Mouse (Mus musculus) midbrain, embryonic 12.5 days (tissue): ENCODE measurements around the gene Fbxl17. TPM values are rescaled to one million over a fixed set of nuclear protein-coding genes. Genes with fewer than 3 reads are reported as not detected.
A peak's percentile ranks its signal among the peaks of the same experiment; 100 is the strongest.

ENCODE experiments used
- ATAC-seq: fragments of 200-750 bp; cut with Nextera tagmentation; 2 replicates; pipeline ENCODE4 v1.8.0; 2017; ENCODE audit warnings: low read depth, moderate TSS enrichment, moderate library complexity; ENCODE audit not compliant: low FRiP score
- H3K27ac ChIP-seq: fragments of 300-500 bp; sonication (generic); replicated peaks from 2 replicates; pipeline ENCODE4 v1.5.1; 2016; ENCODE audit warnings: mild to moderate bottlenecking
- H3K27me3 ChIP-seq: fragments of 300-500 bp; sonication (generic); 2 replicates; pipeline ENCODE4 v1.6.1; 2016; ENCODE audit warnings: mild to moderate bottlenecking
- H3K36me3 ChIP-seq: fragments of 300-500 bp; sonication (generic); 2 replicates; pipeline ENCODE4 v1.6.1; 2016
- H3K4me1 ChIP-seq: fragments of 300-500 bp; sonication (generic); 2 replicates; pipeline ENCODE4 v1.6.1; 2016
- H3K4me2 ChIP-seq: fragments of 300-500 bp; sonication (generic); replicated peaks from 2 replicates; pipeline ENCODE4 v1.6.1; 2016; ENCODE audit warnings: mild to moderate bottlenecking, moderate library complexity
- H3K4me3 ChIP-seq: fragments of 300-500 bp; sonication (generic); 2 replicates; pipeline ENCODE4 v1.5.1; 2016; ENCODE audit warnings: mild to moderate bottlenecking
- H3K9ac ChIP-seq: fragments of 300-500 bp; sonication (generic); replicated peaks from 2 replicates; pipeline ENCODE4 v1.6.1; 2016; ENCODE audit warnings: mild to moderate bottlenecking, moderate library complexity
- H3K9me3 ChIP-seq: fragments of 300-500 bp; sonication (generic); 2 replicates; pipeline ENCODE4 v1.6.1; 2016; ENCODE audit warnings: mild to moderate bottlenecking
- WGBS: fragments of 180-500 bp; shearing (Covaris S2); methylation state at CpG from one replicate; pipeline ENCODE4 v1.1.7; 2016; 5-methylcytosine and 5-hydroxymethylcytosine counted together
- polyA plus RNA-seq: library from polyadenylated mRNA; unstranded; fragments of >200 nt; fragmentation: Nextera tagmentation; extraction: Ambion mirVana; gene quantifications from 2 replicates; pipeline ENCODE4 v1.2.1, GENCODE M21; 2016

Gene Fbxl17
- polyA plus RNA-seq, result 27.0 and 37.1 TPM in 2 replicates

DNA sequence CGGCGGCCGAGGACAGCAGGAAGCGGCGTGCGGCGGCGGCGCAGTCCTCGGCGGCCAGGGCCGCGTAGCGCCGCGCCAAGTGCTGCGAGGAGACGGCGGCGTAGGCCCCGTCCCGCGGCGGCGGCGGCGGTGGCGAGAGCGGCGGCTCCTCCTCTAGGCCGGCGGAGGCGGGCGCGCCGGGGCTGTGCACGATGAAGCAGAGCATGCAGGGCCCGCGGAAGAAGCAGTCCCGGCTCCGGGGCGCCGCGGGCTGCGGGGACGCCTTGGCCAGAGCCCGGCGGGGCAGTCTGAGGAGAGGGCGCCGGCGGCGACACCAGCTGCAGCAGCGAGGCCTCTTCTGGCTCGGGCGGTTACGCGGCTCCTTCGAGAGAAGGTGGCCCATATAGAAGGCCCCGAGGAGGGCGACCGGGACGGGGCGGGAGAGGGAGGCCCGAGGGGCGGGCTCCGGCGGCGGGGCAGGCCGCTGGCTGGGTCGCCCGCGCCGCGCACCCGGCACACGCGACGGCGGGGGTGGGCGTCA lies at the start of gene Fbxl17:
Gene Fbxl17, minus strand, starts transcription at position 382 of the 520 bp plus-strand sequence.
- Histone ChIP-seq H3K27ac (peak within 1 kb of the TSS; percentile 99), H3K9me3 (no peaks in the 10 kb centered on the region)
- under 1% methylated on average over 41 of the region's 80 CpGs for WGBS

GRCm38 (mm10) chr17:63547465-63547864 lies 47.6 kb upstream of the Fbxl17 start:
- Histone ChIP-seq H3K4me1 (no peaks in the 10 kb centered on the region), H3K27ac (no peak overlapping the region), H3K27me3 (no peaks in the 10 kb centered on the region), H3K9ac (no peak overlapping the region), H3K4me3 (no peak overlapping the region), H3K36me3 (no peaks in the 10 kb centered on the region), H3K4me2 (no peak overlapping the region), H3K9me3 (no peaks in the 10 kb centered on the region)
- WGBS, result 86% methylated on average over 4 of the region's 4 CpGs
- no peak for ATAC-seq

More for the DNA sequence above, at the start of gene Fbxl17:
- peaks cover 33% of the 10 kb centered on the region for H3K4me1 ChIP-seq
- ATAC-seq, result peak; percentile 74
- H3K36me3 ChIP-seq, result no peaks in the 10 kb centered on the region
- peak within 1 kb of the TSS; percentile 98 for H3K9ac ChIP-seq
- H3K4me3 ChIP-seq, result peak within 1 kb of the TSS; percentile 98
- H3K27me3 ChIP-seq, result no peaks in the 10 kb centered on the region
- H3K4me2 ChIP-seq, result peak within 1 kb of the TSS; percentile 75

DNA sequence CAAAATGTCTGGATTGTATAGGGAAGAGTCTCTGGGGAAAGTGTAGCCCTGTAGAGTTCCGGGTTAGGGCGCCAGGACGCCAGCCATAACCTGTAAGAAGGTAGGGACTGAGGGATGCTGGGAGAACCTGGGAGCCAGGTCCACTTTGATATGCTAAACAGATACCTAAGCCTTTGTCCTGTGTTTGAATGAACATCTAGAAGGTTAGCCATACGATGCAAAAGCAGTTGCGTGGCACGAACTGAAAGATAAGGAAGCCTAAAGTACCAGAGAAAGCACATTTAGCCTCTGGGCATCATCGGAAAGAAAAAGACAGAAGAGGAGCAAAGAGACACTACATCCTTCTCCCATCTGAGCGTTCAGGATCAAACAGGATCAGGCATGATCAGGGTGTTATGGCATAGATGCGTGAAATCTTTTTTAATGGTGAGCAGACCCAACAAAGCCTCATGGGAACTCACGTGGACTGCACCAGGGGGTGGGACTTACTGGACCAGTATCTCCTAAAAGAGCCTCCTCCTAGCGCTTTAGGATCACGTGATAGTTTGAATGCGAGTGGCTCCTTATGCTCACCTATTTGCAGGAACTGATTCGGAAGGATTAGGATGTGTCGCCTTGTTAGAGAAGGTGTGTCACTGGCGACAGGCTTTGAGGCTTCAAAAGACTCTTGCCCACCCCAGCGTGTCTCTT lies 34.9 kb upstream of the Fbxl17 start:
- whole genome bisulfite sequencing, result 88% methylated on average over 17 of the region's 17 CpGs
- Histone ChIP-seq H3K27ac (no peak overlapping the region), H3K27me3 (peaks cover 4% of the 10 kb centered on the region; the same call in 1 of the 2 replicates), H3K36me3 (no peaks in the 10 kb centered on the region), H3K9me3 (no peaks in the 10 kb centered on the region), H3K4me1 (peaks cover 7% of the 10 kb centered on the region; the same call in 1 of the 2 replicates), H3K9ac (no peak overlapping the region), H3K4me3 (no peak overlapping the region), H3K4me2 (no peak overlapping the region)
- ATAC-seq, result no peak

- H3K4me3 ChIP-seq, result no peak overlapping the region
- H3K36me3 ChIP-seq, result no peaks in the 10 kb centered on the region
- H3K9ac ChIP-seq, result no peak overlapping the region
- no peak overlapping the region for H3K4me2 ChIP-seq
- WGBS, result 15% methylated on average over 6 of the region's 6 CpGs
- ATAC-seq, result no peak
- H3K4me1 ChIP-seq, result peaks cover 8% of the 10 kb centered on the region; the same call in 1 of the 2 replicates
- peaks cover 4% of the 10 kb centered on the region; the same call in 1 of the 2 replicates for H3K27me3 ChIP-seq
- H3K27ac ChIP-seq, result no peak overlapping the region
- no peaks in the 10 kb centered on the region for H3K9me3 ChIP-seq
Observed at GRCm38 (mm10) chr17:63533074-63533836, 33.4 kb upstream of the Fbxl17 start.

DNA sequence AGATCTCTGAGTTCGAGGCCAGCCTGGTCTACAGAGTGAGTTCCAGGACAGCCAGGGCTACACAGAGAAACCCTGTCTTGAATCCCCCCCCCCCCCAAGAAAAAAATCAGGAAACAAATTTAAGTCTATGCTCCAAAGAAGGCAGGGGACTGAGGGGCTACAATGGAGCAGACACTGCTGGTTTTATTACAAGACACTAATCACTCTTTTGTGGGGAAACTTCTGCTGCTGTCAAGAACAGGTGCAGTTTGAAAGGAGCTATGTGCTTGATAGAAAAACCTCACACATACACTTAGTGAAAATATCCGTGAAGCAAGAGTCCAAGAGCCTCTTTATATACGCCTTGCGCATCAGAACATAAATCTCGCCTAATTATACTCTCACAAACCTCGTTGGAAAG lies 29.7 kb upstream of the Fbxl17 start:
- Histone ChIP-seq H3K4me1 (peaks cover 8% of the 10 kb centered on the region; the same call in 1 of the 2 replicates), H3K4me3 (no peak overlapping the region), H3K27me3 (peaks cover 3% of the 10 kb centered on the region; the same call in 1 of the 2 replicates), H3K9ac (no peak overlapping the region), H3K27ac (no peak overlapping the region), H3K36me3 (no peaks in the 10 kb centered on the region), H3K9me3 (no peaks in the 10 kb centered on the region), H3K4me2 (no peak overlapping the region)
- ATAC-seq, result no peak
- 59% methylated on average over 6 of the region's 6 CpGs for WGBS

GRCm38 (mm10) chr17:63520691-63521090 lies 20.9 kb upstream of the Fbxl17 start:
- no peak overlapping the region for H3K4me3 ChIP-seq
- H3K36me3 ChIP-seq, result no peaks in the 10 kb centered on the region
- no peak for ATAC-seq
- H3K9me3 ChIP-seq, result no peaks in the 10 kb centered on the region
- H3K27ac ChIP-seq, result no peak overlapping the region
- no peak overlapping the region for H3K9ac ChIP-seq
- no peaks in the 10 kb centered on the region for H3K4me1 ChIP-seq
- WGBS, result 85% methylated on average over 2 of the region's 2 CpGs
- H3K4me2 ChIP-seq, result no peak overlapping the region
- no peaks in the 10 kb centered on the region for H3K27me3 ChIP-seq

- no peaks in the 10 kb centered on the region for H3K36me3 ChIP-seq
- no peak overlapping the region for H3K27ac ChIP-seq
- no peaks in the 10 kb centered on the region for H3K27me3 ChIP-seq
- H3K4me1 ChIP-seq, result no peaks in the 10 kb centered on the region
- H3K4me3 ChIP-seq, result no peak overlapping the region
- no peak for ATAC-seq
- 94% methylated on average over 2 of the region's 2 CpGs for WGBS
- no peak overlapping the region for H3K4me2 ChIP-seq
- H3K9ac ChIP-seq, result no peak overlapping the region
- no peaks in the 10 kb centered on the region for H3K9me3 ChIP-seq
Observed at GRCm38 (mm10) chr17:63510451-63510850, 10.6 kb upstream of the Fbxl17 start.

GRCm38 (mm10) chr17:63501091-63501490 lies 1.3 kb upstream of the Fbxl17 start:
- H3K36me3 ChIP-seq, result no peaks in the 10 kb centered on the region
- peak overlapping the region; percentile 75 for H3K4me2 ChIP-seq
- no peak overlapping the region for H3K27ac ChIP-seq
- no peaks in the 10 kb centered on the region for H3K9me3 ChIP-seq
- H3K27me3 ChIP-seq, result no peaks in the 10 kb centered on the region
- H3K9ac ChIP-seq, result no peak overlapping the region
- H3K4me3 ChIP-seq, result peak overlapping the region; percentile 98; the same call in 1 of the 2 replicates
- ATAC-seq, result no peak
- WGBS, result 95% methylated on average over 6 of the region's 6 CpGs
- H3K4me1 ChIP-seq, result peaks cover 30% of the 10 kb centered on the region

DNA sequence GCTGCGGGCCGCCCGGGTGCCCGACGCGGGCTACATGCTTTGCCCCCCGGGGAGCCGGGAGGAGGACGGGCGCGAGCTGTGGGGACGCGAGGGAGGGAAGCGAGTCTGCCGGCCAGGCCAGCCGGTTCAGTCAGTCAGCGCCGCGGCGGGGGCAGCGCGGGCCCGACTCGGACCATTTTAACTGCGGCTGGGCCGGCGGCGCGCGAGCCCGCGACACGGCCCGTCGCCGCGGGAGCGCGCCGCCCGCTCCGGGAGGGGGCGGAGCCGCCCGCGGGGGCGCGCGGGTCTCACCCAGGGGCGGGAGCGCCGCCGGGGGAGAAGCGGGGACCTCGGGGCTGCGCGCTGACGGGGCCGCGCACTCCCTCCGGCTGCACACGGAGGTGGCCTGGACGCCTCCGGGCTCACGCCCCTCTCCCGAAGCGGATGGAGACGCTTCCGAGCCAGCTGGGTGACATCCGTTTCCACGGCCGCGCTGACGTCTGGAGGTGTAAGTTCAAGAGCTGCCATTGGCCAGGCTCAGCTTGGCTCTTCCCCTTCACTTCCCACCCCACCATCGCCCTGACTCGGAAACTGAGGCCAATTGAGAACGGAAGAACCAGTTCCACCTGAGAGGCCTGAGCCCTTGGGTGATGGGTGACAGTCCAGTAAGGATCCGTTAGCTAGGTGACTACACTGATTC lies 478 bp upstream of the Fbxl17 start:
- Histone ChIP-seq H3K4me2 (peak overlapping the region; percentile 75), H3K9ac (peak overlapping the region; percentile 98), H3K4me3 (peak overlapping the region; percentile 98), H3K27ac (peak overlapping the region; percentile 99), H3K4me1 (peaks cover 33% of the 10 kb centered on the region), H3K27me3 (no peaks in the 10 kb centered on the region), H3K9me3 (no peaks in the 10 kb centered on the region), H3K36me3 (no peaks in the 10 kb centered on the region)
- ATAC-seq, result peak; percentile 82
- WGBS, result 1% methylated on average over 73 of the region's 78 CpGs

DNA sequence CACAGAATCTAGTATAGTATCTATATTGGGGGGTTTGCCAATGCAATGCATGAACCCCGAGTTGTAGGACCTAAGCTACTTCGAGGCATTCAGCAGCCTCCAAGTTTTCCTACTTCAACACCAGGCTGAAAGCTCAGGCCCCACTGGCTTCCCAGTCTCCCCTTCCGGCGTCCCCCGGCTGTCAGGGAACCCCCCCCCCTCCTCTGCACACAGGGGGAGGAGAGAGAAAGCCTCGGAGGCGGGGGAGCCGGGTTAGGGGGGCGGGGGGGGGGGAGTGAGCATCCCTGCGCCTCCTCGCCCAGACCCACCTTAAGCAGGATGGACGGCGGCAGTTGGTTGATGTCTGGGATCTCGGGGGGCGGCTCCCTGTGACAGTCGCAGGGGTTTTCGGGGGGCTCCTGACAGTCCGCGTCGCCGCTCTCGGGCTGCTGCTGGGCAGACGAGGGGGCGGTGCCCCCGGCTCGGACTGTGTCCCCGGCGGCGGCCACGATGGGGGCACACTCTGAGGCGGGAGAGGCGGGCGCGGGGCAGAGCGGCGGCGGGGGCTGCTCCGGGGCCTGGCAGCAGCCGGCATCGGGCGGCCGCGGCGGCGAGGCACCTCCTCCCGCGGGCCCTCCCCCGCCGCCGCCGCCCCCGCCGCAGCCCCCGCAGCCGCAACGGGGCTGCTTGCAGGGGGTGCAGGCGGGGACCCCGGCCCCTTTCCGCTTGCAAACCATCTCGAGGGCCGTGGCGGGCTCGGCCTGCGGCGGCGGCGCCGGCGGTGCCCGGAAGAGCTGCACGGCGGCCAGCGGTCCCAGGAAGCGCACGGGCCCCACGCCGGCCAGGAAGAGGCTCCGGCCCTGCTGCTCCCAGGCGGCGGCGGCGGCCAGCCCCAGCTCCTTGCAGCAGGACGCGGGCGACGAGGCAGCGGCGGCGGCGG lies 841 bp downstream of the Fbxl17 start:
- H3K4me3 ChIP-seq, result peak overlapping the region; percentile 98
- peak overlapping the region; percentile 98 for H3K9ac ChIP-seq
- peak overlapping the region; percentile 99 for H3K27ac ChIP-seq
- no peaks in the 10 kb centered on the region for H3K27me3 ChIP-seq
- peaks cover 33% of the 10 kb centered on the region for H3K4me1 ChIP-seq
- H3K4me2 ChIP-seq, result peak overlapping the region; percentile 75
- no peaks in the 10 kb centered on the region for H3K9me3 ChIP-seq
- peak; percentile 71 for ATAC-seq
- under 1% methylated on average over 43 of the region's 90 CpGs for WGBS
- no peaks in the 10 kb centered on the region for H3K36me3 ChIP-seq

DNA sequence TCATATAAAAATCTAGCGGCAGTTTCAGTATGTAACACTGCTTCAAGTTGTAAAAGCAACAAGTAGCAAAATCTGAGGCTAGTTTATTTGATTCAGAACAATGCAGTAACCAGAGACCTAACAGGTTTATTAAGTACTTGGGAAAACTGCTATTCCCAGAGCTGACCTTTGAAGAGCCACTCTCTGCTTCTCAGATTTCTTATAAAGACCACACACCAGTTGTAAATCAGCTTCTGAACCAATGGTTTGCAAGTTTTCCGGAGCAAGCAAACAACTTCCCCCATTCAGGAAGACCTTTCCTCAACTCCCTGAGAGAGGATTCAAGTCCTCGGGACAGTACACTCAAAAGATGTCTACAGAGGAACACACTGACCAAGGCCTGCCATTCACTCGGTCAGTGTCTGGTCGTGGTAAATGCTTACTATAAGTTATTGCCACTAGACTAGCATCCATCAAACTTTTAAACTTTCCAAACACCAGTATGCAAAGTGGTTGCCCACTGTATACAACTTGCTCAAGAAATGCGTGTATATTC lies 1.6 kb downstream of the Fbxl17 start:
- H3K4me2 ChIP-seq, result peak overlapping the region; percentile 75
- peak overlapping the region; percentile 99 for H3K27ac ChIP-seq
- WGBS, result 23% methylated on average over 6 of the region's 6 CpGs
- ATAC-seq, result no peak; the same call in 1 of the 2 replicates
- no peaks in the 10 kb centered on the region for H3K36me3 ChIP-seq
- no peaks in the 10 kb centered on the region for H3K9me3 ChIP-seq
- peaks cover 33% of the 10 kb centered on the region for H3K4me1 ChIP-seq
- H3K4me3 ChIP-seq, result peak overlapping the region; percentile 98
- peak overlapping the region; percentile 98 for H3K9ac ChIP-seq
- no peaks in the 10 kb centered on the region for H3K27me3 ChIP-seq
